Mouse (Mus musculus): ENCODE results near the gene Palm3. TPM values are rescaled to one million over a fixed set of nuclear protein-coding genes. Genes with fewer than 3 reads are reported as not detected.

Gene Palm3
- polyA plus RNA-seq, 1 experiment from 2014 or later = 48.0 TPM

GRCm38 (mm10) chr8:84044103-84044502 lies 22.8 kb downstream of the Palm3 start:
- CTCF ChIA-PET = interaction anchor here (1.0 kb wide), 1 partner anchor 24 kb away, joined by 4 read pairs; no protein-coding TSS in a partner anchor
- POLR2A ChIA-PET = interaction anchor here (0.6 kb wide), 2 partner anchors 13 to 22 kb away, joined by 3 read pairs; no protein-coding TSS in a partner anchor
- in situ Hi-C loops (cut with MboI; ENCODE audit: low pct_unique_long_range_greater_than_20kb) = no loop called here

GRCm38 (mm10) chr8:84044900-84045299 lies 23.6 kb downstream of the Palm3 start, which contains the start of gene Rln3:
Gene Rln3, minus strand, starts transcription at chr8:84045000.
- no peak for TF ChIP-seq CTCF (IDR thresholded peaks at IDR 0.05)
- no peak for ATAC-seq
- no peak for DNase-seq (ENCODE audit: low read depth, low spot score)
- POLR2A ChIA-PET = no interaction called here
- CTCF ChIA-PET = no interaction called here
- in situ Hi-C loops (cut with MboI; ENCODE audit: low pct_unique_long_range_greater_than_20kb) = no loop called here
- peaks cover 4% of the 10 kb centered on the region for H3K27me3 ChIP-seq

More at GRCm38 (mm10) chr8:84044103-84044502, 22.8 kb downstream of the Palm3 start:
- ATAC-seq = no peak
- TF ChIP-seq CTCF (IDR thresholded peaks at IDR 0.05) = no peak
- DNase-seq (ENCODE audit: low read depth, low spot score) = no peak
- peaks cover 4% of the 10 kb centered on the region for H3K27me3 ChIP-seq

GRCm38 (mm10) chr8:84046505-84046904 lies 25.2 kb downstream of the Palm3 start:
- in situ Hi-C loops (cut with MboI; ENCODE audit: low pct_unique_long_range_greater_than_20kb) = no loop called here
- DNase-seq (ENCODE audit: low read depth, low spot score) (no peak), ATAC-seq (no peak)
- ChIA-PET CTCF (no interaction called here), POLR2A (no interaction called here)
- TF ChIP-seq CTCF (IDR thresholded peaks at IDR 0.05) = no peak
- H3K27me3 ChIP-seq = peaks cover 8% of the 10 kb centered on the region

- in situ Hi-C loops (cut with MboI; ENCODE audit: low pct_unique_long_range_greater_than_20kb) = no loop called here
- ChIA-PET POLR2A (no interaction called here), CTCF (no interaction called here)
- H3K27me3 ChIP-seq = peaks cover 8% of the 10 kb centered on the region
- no peak for ATAC-seq
- no peak for DNase-seq (ENCODE audit: low read depth, low spot score)
- TF ChIP-seq CTCF (IDR thresholded peaks at IDR 0.05) = no peak
Measured at GRCm38 (mm10) chr8:84048171-84048570, 26.9 kb downstream of the Palm3 start.

- POLR2A ChIA-PET = no interaction called here
- peaks cover 4% of the 10 kb centered on the region for H3K27me3 ChIP-seq
- ATAC-seq (no peak), DNase-seq (ENCODE audit: low read depth, low spot score) (no peak)
- in situ Hi-C loops (cut with MboI; ENCODE audit: low pct_unique_long_range_greater_than_20kb) = no loop called here
- CTCF ChIA-PET = no interaction called here
- TF ChIP-seq CTCF (IDR thresholded peaks at IDR 0.05) = no peak
Measured at GRCm38 (mm10) chr8:84052746-84053145, 31.5 kb downstream of the Palm3 start.

GRCm38 (mm10) chr8:84053229-84053628 lies 32.0 kb downstream of the Palm3 start:
- POLR2A ChIA-PET = no interaction called here
- H3K27me3 ChIP-seq = peaks cover 4% of the 10 kb centered on the region
- no peak for TF ChIP-seq CTCF (IDR thresholded peaks at IDR 0.05)
- CTCF ChIA-PET = interaction anchor here (1.1 to 1.8 kb wide), 2 partner anchors 12 to 16 kb away, joined by 4 read pairs; partner anchors contain the start of gene Gm10643
- in situ Hi-C loops (cut with MboI; ENCODE audit: low pct_unique_long_range_greater_than_20kb) = no loop called here
- ATAC-seq = no peak
- no peak for DNase-seq (ENCODE audit: low read depth, low spot score)

GRCm38 (mm10) chr8:84057827-84058226 lies 36.6 kb downstream of the Palm3 start:
- ChIA-PET CTCF (no interaction called here), POLR2A (no interaction called here)
- no peak for ATAC-seq
- DNase-seq (ENCODE audit: low read depth, low spot score) = no peak
- no peak for TF ChIP-seq CTCF (IDR thresholded peaks at IDR 0.05)
- no peaks in the 10 kb centered on the region for H3K27me3 ChIP-seq
- in situ Hi-C loops (cut with MboI; ENCODE audit: low pct_unique_long_range_greater_than_20kb) = no loop called here

- no peak for ATAC-seq
- in situ Hi-C loops (cut with MboI; ENCODE audit: low pct_unique_long_range_greater_than_20kb) = no loop called here
- no peak for TF ChIP-seq CTCF (IDR thresholded peaks at IDR 0.05)
- DNase-seq (ENCODE audit: low read depth, low spot score) = no peak
- no peaks in the 10 kb centered on the region for H3K27me3 ChIP-seq
- ChIA-PET POLR2A (no interaction called here), CTCF (no interaction called here)
Measured at GRCm38 (mm10) chr8:84059226-84059625, 38.0 kb downstream of the Palm3 start.

- TF ChIP-seq CTCF (IDR thresholded peaks at IDR 0.05) = no peak
- POLR2A ChIA-PET = no interaction called here
- DNase-seq (ENCODE audit: low read depth, low spot score) = no peak
- no peak for ATAC-seq
- CTCF ChIA-PET = no interaction called here
- no peaks in the 10 kb centered on the region for H3K27me3 ChIP-seq
- in situ Hi-C loops (cut with MboI; ENCODE audit: low pct_unique_long_range_greater_than_20kb) = loop anchor here (5.0 kb wide), 1 partner anchor 48 kb away; the partner anchor contains the start of gene 2210011C24Rik
Measured at GRCm38 (mm10) chr8:84060245-84060644, 39.0 kb downstream of the Palm3 start.

- H3K27me3 ChIP-seq = no peaks in the 10 kb centered on the region
- ATAC-seq (no peak), DNase-seq (ENCODE audit: low read depth, low spot score) (no peak)
- in situ Hi-C loops (cut with MboI; ENCODE audit: low pct_unique_long_range_greater_than_20kb) = loop anchor here (5.0 kb wide), 1 partner anchor 52 kb away; the partner anchor contains the start of gene 2210011C24Rik
- no peak for TF ChIP-seq CTCF (IDR thresholded peaks at IDR 0.05)
- POLR2A ChIA-PET = no interaction called here
- CTCF ChIA-PET = interaction anchor here (0.6 kb wide), 1 partner anchor 35 kb away, joined by 3 read pairs; no protein-coding TSS in a partner anchor
Measured at GRCm38 (mm10) chr8:84063861-84064610, 42.8 kb downstream of the Palm3 start.

- in situ Hi-C loops (cut with MboI; ENCODE audit: low pct_unique_long_range_greater_than_20kb) = no loop called here
- no peak for ATAC-seq
- CTCF ChIA-PET = interaction anchor here (1.0 to 1.4 kb wide), 3 partner anchors 9 to 22 kb away, joined by 3 to 4 read pairs (median 4); no protein-coding TSS in a partner anchor
Measured at GRCm38 (mm10) chr8:84065037-84065436, 43.8 kb downstream of the Palm3 start, which contains the start of gene Gm10643. Gene Gm10643, minus strand, starts transcription at chr8:84065137.

More at GRCm38 (mm10) chr8:84065037-84065436, 43.8 kb downstream of the Palm3 start, which contains the start of gene Gm10643:
- POLR2A ChIA-PET = interaction anchor here (0.7 to 0.9 kb wide), 2 partner anchors 10 to 13 kb away, joined by 3 to 4 read pairs; no protein-coding TSS in a partner anchor
- TF ChIP-seq CTCF (IDR thresholded peaks at IDR 0.05) = no peak
- no peaks in the 10 kb centered on the region for H3K27me3 ChIP-seq
- no peak for DNase-seq (ENCODE audit: low read depth, low spot score)
